Mouse (Mus musculus) frontal cortex, adult 2 months (tissue): ENCODE results near the gene Neo1. TPM values are rescaled to one million over a fixed set of nuclear protein-coding genes. Genes with fewer than 3 reads are reported as not detected.
"Not testable (repeated sequence)": the region's sequence is repeated elsewhere in the genome, so short reads cannot be mapped to it uniquely, and the experiment has no call there.

Experiments used
- DNase-seq, 2 experiments: peaks; one replicate each; pipeline ENCODE4 v3.0.0; 2022; ENCODE audit warnings: low spot score in 1 of 2; ENCODE audit errors: extremely low spot score in 1 of 2
- polyA plus RNA-seq: library from polyadenylated mRNA; depleted of rRNA; stranded (reverse); fragments of >200 nt; gene quantifications from 2 replicates; pipeline ENCODE4 v1.2.3, GENCODE M21; 2012

Gene Neo1
- polyA plus RNA-seq, 1 experiment: 38.9 TPM

DNA sequence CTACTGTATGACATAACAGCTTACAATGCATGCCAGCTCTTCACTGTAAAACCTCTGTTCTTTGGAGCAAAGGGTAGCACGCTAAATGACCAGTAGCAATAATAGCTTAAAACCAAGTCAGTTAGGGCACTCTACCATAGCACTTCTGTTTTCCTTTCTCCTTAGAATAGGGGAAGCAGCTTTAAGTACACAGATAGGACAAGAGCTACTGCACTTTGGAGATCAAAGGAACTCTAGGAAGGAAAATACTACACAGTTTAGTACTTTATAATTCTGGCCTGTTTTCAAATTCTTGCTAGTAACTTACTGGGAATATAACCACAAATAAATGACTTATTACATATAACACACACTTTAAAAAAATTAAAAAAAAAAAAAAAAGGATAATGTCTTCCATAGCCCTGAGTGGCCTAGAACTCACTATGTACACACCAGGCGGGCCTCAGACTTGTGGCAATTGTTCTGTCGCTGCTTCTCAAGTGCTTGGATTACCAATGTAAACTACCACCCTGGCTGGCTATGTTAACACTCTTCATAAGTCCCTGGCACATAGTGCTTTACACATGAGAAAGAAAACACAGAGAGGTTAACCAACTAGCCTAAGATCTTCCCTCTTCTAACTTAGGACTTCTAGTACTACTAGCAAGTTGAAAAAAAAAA, 20.1 kb downstream of the Neo1 start:
- DNase-seq: no peak

GRCm38 (mm10) chr9:59013365-59013764, 22.9 kb downstream of the Neo1 start:
- peak; percentile 27 to 90 for DNase-seq

DNA sequence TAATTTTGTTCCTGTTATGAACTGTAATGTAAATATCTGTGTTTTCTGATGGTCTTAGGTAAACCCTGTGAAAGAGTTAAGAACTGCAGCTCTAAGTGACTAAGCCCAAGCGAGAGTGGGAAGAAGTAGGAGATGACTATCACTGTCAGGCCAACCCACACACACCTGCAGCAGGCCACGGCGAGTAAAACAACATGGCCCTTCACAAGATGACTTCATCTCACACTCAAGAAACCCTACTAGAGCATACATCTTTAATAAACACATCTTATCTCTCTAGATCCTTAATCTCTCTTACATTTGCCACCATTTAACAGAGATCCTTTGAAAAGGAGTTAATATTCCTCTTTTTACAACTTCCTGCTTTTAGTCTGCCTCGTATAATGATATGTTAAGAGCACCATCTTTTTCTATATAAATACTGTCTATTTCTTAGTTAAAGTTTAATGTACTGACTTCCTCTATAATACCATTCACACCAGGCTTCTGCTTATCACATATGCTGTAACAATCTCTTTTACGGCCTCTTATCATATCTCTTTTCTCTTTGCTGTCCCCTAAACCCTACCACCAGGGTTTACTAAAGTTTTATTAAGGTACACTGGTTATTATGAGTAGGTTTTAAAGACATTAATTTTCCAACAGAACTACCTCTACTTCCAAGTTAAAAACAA, 46.8 kb downstream of the Neo1 start:
- peak in 1 of 2 experiments; percentile 12 for DNase-seq

DNA sequence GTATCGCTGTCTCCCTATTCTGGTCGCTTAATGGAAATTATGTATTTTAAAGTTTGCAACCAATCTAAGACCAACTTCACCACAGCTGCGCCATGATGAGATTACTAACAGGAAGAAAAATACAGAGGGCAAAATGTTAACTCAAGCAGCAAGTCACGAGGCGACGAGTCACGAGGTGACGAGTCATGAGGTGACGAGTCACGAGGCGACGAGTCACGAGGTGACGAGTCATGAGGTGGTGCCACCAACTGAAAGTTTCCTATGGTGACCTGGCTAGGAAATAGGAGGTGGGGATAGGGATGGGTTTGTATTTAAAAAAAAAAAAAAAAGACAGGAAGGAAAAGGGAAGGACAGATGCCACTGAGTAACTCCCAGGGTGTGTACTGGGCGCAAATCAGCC, 57.2 kb downstream of the Neo1 start:
- no peak for DNase-seq

GRCm38 (mm10) chr9:58971154-58971553, 65.1 kb downstream of the Neo1 start:
- DNase-seq: not testable (repeated sequence)

- DNase-seq: no peak
These were observed 68.9 kb downstream of the Neo1 start for GRCm38 (mm10) chr9:58967371-58967770.

DNA sequence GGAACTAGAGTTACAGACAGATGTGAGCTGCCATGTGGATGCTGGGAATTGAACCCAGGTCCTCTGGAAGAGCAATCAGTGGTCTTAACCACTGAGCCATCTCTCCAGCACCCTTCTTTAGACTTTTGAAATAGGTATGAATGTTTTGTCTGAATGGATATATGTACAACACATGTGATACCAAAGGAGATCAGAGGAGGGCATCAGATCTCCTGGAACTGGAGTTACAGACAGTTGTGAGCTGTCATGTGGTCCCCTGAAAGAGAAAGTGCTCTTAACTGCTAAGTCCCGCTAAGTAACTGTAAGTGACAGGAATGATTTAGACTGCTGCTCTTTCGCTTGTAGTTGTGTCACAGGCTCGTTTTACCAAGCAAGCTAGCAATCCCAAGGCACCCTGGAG, 80.7 kb downstream of the Neo1 start:
- DNase-seq: no peak

DNA sequence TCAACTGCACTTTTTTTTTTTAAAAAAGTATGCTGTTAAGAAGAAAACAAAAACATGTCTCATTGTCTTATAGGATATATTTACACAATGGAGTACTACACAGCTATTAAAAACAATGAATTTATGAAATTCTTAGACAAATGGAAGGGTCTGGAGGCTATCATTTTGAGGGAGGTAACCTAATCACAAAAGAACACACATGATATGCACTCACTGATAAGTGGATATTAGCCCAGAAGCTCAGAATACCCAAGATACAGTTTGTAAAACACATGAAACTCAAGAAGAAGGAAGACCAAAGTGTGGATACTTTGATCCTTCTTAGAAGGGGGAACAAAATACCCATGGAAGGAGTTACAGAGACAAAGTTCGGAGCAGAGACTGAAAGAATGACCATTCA, 90.3 kb downstream of the Neo1 start:
- not testable (repeated sequence) for DNase-seq

GRCm38 (mm10) chr9:58934776-58935175, 101.5 kb downstream of the Neo1 start:
- DNase-seq: no peak

- DNase-seq: peak; percentile 11 to 81
These were observed 108.1 kb downstream of the Neo1 start for GRCm38 (mm10) chr9:58928103-58928502.

DNA sequence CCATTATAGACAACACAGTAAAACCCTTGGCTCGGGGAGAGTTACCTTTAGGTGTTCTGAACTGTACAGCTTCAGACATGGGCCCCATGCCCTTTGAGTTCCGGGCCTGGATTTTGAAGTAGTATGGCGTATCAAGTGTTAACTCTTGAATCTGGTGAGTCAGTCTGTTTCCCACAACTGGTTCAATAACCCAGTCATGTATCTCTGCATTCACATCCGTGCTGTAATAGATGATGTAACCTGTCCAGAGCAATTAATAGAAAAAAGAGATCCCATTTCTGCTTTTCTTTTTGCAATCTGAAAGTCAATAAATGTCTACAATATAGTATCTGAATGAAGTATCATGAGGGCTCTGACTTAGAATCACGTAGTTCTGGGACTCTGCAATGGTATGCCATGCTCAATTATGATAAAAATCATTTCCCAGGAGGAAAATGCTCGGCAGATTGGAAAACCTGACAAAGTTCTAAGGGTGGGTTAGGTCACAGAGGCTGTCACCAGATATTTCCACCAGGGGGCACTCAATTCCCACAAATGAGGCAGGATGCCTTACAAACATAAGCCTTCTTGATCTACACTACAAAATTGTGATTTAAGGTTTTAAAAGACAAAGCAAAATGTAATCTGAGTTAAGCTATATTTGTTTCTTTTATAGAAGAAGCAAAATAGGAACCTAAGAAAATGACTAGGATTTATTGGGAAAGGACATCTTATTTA, 133.2 kb downstream of the Neo1 start:
- peak in 1 of 2 experiments; percentile 80 for DNase-seq

DNA sequence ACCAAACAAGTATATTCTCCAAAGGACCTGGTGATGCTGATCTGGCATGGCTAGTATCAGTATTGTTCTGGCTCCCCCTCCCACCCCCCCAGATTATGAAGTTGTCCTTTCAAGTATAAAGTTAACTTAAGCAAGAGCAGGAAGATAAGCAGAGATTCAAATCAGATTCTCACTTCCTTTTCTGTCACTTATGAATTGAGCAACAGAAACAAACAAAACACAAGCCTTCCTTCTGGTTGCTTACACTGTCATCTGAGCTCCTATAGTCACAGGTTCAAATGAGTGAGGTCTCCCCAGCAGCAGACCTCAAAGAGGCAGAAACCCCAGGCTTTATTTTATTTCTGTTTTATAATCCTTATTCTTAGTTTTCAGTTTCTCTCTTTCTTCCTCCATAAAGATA, 136.6 kb downstream of the Neo1 start:
- no peak for DNase-seq

DNA sequence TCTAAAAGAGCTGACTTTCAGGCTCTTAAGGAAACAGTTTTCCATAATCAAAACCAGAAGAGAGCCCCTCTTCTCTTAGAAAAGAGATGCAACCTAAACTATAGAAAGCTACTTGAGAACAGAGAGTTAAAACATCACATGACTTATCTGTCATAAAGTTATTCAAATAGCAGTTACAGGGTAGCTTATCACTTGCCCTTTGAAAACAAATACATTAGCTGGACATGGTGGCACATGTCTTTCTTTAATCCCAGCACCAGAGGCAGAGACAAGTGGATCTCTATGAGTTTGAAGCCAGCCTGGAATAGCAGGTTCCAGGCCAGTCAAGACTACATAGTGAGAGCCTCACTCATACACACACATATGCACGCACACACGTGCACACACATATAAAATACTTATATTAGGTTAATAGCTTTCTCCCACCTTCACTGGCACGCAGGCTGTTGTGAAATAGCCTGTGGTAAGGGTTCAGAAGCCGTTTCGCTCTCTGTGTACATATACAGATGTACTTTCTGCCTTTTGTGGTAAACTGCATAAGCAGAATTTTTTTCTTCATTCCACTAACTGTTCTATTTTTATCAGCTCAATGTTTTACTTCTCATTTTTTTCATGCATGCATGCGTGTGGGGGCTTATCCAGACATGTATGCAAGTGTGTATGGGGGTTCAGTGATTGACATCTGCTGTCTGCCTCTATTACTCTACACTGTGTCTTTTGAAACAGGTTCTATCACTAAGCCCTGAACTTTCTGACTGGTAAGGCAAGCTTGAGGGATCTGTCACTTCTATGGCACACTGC, 144.2 kb downstream of the Neo1 start:
- no peak for DNase-seq

- no peak for DNase-seq
These were observed 145.3 kb downstream of the Neo1 start for GRCm38 (mm10) chr9:58890893-58891292.

DNA sequence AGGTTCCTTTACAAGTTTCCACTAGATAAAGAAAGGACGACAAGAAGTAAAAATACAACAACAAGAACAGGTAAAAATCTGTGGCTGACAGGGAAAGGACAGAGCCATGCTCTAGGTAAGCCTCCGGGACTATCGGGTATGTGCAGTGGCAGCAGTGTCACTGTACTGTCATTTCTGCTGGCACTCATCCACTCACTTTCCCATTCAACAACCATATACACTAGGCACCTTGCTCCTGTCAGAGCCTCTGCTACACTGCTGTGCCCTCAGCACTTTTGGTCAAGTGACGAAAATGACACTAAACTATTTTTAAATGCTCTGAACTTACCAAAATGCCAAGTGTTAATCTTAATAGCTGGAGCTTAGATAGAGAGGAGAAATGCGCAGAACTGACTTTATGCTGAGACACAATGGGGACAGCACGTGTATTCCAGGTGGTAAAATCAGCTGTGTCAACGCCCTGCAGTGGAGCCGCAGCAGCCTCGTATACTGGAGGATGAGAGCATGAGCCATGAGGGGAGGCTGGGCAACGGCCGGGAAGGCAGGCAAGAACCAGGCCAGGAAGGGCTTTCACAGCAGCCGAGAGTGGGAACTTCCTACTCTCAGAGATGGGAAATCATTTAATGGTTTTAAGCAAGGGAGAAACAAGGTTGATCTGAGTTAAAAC, 146.3 kb downstream of the Neo1 start:
- DNase-seq: no peak

GRCm38 (mm10) chr9:58882686-58883085, 153.6 kb downstream of the Neo1 start:
- no peak for DNase-seq

DNA sequence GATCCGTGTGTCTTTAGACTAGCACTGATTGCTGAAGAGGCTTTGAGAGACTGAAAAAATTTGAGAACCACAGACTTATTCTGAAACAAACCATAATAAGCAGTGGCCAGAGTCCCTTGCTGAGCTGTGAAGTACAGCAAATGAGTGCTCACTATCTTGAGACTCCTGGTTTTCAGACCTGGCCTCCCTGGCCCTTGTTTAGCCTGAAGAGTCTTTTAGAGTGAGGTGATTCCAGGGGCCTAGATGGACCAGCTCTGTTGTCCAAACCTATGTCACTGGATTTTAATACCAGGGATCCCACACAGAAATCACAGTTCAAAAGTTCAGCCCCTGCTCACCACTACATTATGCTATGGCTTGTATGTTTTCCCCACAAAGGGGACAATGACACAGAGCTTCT, 156.4 kb downstream of the Neo1 start:
- no peak for DNase-seq

GRCm38 (mm10) chr9:58876946-58877625, 159.2 kb downstream of the Neo1 start:
- DNase-seq: no peak

GRCm38 (mm10) chr9:58875439-58875838, 160.8 kb downstream of the Neo1 start:
- DNase-seq: no peak

GRCm38 (mm10) chr9:58874354-58874753, 161.9 kb downstream of the Neo1 start:
- no peak for DNase-seq
